Mouse (Mus musculus) right cerebral cortex, adult 18-20 months (tissue): Measurements from ENCODE around the gene Syce2.
A peak's percentile ranks its signal among the peaks of the same experiment; 100 is the strongest.
"Not testable (repeated sequence)": the region's sequence is repeated elsewhere in the genome, so short reads cannot be mapped to it uniquely, and the experiment has no call there.

Experiments
- DNase-seq: peaks from one replicate; pipeline ENCODE4 v3.0.0; 2022; ENCODE audit warnings: mixed read lengths

Gene Syce2

GRCm38 (mm10) chr8:84902920-84903661, 31.2 kb downstream of the Syce2 start:
- peak; percentile 91 for DNase-seq

- no peak for DNase-seq
Measured at GRCm38 (mm10) chr8:84904351-84904750, 32.4 kb downstream of the Syce2 start.

GRCm38 (mm10) chr8:84907037-84907436, 35.1 kb downstream of the Syce2 start:
- DNase-seq = no peak

GRCm38 (mm10) chr8:84907493-84907892, 35.6 kb downstream of the Syce2 start:
- no peak for DNase-seq

- DNase-seq = not testable (repeated sequence)
Measured at GRCm38 (mm10) chr8:84907979-84908378, 36.1 kb downstream of the Syce2 start.

- peak; percentile 88 for DNase-seq
Measured at GRCm38 (mm10) chr8:84908421-84909161, 36.7 kb downstream of the Syce2 start, which contains the start of gene Dnase2a. Gene Dnase2a (plus strand): TSS chr8:84908560.

GRCm38 (mm10) chr8:84909162-84909767, 37.4 kb downstream of the Syce2 start:
- no peak for DNase-seq

- DNase-seq = no peak
Measured at GRCm38 (mm10) chr8:84909949-84910348, 38.0 kb downstream of the Syce2 start.

- DNase-seq = no peak
Measured at GRCm38 (mm10) chr8:84910551-84910950, 38.6 kb downstream of the Syce2 start.

GRCm38 (mm10) chr8:84911854-84912253, 39.9 kb downstream of the Syce2 start:
- DNase-seq = no peak

- DNase-seq = no peak
Measured at GRCm38 (mm10) chr8:84912391-84912790, 40.5 kb downstream of the Syce2 start.

GRCm38 (mm10) chr8:84912895-84913501, 41.1 kb downstream of the Syce2 start:
- peak; percentile 74 for DNase-seq

- DNase-seq = no peak
Measured at GRCm38 (mm10) chr8:84913502-84913900, 41.6 kb downstream of the Syce2 start.

- no peak for DNase-seq
Measured at GRCm38 (mm10) chr8:84913960-84914359, 42.0 kb downstream of the Syce2 start.

- DNase-seq = no peak
Measured at GRCm38 (mm10) chr8:84915269-84915668, 43.4 kb downstream of the Syce2 start.

- no peak for DNase-seq
Measured at GRCm38 (mm10) chr8:84917781-84918180, 45.9 kb downstream of the Syce2 start.

GRCm38 (mm10) chr8:84918646-84919045, 46.7 kb downstream of the Syce2 start:
- DNase-seq = no peak

- no peak for DNase-seq
Measured at GRCm38 (mm10) chr8:84921596-84921995, 49.7 kb downstream of the Syce2 start.

- DNase-seq = no peak
Measured at GRCm38 (mm10) chr8:84925557-84925956, 53.6 kb downstream of the Syce2 start.

- DNase-seq = no peak
Measured at GRCm38 (mm10) chr8:84927513-84927912, 55.6 kb downstream of the Syce2 start.

- DNase-seq = peak; percentile 63
Measured at GRCm38 (mm10) chr8:84928456-84929306, 56.8 kb downstream of the Syce2 start.

- DNase-seq = no peak
Measured at GRCm38 (mm10) chr8:84930582-84930981, 58.7 kb downstream of the Syce2 start.
